Mouse (Mus musculus): Measurements from ENCODE around the gene Exoc3l2. TPM values are rescaled to one million over a fixed set of nuclear protein-coding genes. Genes with fewer than 3 reads are reported as not detected.

Exoc3l2 gene
- polyA plus RNA-seq, 1 experiment, result 5.1 TPM

DNA sequence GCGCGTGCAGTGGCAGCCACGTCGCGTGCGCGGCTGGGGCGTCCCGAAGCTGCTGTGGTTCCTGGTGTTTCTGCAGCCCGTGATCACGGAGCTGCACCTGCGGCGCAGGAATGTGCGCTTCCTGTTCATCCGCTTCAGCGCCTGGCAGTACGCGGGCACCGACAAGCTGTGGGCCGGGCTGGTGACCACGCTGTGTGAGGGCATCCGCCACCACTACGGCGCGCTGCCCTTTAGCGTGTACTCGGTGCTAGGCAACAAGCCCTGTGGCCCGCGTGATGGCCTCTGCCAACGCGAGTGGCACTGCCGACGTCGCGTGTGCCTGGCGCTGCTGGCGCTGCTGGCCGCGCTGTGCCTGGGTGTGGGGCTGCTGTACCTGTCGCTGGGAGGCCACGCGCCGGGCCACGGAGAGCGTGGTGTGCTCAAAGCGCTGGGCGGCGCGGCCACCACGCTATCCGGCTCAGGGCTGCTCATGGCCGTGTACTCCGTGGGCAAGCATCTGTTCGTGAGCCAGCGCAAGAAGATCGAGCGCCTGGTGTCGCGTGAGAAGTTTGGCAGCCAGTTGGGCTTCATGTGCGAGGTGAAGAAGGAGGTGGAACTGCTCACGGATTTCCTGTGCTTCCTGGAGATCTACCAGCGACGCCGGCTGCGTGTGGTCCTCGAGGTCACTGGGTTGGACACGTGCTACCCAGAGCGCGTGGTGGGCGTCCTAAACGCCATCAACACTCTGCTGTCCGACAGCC, 60.1 kb downstream of the Exoc3l2 start:
- no peak for DNase-seq (ENCODE audit: low read depth)

DNA sequence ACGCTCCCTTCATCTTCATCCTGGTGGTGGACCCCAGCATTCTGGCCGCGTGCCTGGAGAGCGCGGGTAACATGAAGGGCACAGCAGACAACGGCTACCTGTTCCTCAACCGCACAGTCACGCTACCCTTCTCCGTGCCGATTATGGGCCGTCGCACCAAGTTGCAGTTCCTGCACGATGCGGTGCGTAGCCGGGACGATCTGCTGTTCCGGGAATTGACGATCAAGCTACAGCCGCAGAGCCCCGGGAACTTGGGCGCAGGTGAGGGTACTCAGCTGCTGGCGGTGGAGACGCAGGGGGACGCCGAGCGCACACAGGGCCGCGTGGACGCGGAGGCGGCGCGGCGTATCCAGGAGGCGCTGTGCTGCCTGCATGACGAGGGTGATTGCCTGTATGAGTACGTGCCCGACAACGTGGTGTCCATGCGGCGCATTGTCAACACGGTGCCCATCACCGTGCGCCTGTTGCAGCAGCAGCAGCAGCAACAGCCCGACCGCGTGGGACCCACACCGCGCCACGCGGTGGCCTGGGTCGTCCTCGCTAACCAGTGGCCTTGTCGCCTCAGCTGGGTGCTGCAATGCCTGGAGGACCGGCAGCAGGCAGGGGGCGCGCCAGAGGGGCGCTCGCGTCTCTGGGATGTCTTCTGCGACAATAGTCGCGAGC, 60.8 kb downstream of the Exoc3l2 start:
- no peak for DNase-seq (ENCODE audit: low read depth)

DNA sequence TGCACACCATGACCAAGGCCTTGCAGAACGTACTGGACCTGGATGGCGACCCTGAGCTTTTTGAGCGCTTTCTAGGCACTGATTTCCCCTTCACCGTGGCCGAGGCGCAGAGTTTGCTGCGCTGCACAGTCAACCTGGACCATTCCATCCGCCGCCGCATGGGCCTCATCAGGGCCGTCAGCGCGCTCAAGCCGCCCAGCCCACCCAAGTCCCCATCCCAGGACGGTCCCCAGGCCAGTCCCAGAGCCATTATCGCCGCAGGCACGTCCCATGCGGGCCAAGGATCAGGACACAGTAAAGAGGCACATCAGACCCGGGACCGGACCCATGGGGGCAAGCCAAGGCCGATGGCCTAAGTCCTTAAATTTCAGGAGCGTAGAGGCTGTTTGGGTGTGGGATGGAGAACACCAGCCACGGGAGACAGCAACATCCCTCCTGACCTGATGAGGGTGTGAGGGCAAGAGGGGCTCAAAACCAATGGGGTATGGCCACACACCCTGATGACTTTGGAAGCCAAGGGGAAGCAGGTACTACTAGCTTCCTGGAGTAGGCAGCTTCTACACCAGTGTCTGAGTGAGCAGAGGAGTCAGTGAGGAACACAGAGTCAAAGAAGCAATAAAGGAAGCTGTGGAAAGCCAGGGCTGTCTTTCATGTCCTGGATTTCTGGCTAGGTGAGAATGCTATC, 61.4 kb downstream of the Exoc3l2 start:
- DNase-seq (ENCODE audit: low read depth), result no peak

DNA sequence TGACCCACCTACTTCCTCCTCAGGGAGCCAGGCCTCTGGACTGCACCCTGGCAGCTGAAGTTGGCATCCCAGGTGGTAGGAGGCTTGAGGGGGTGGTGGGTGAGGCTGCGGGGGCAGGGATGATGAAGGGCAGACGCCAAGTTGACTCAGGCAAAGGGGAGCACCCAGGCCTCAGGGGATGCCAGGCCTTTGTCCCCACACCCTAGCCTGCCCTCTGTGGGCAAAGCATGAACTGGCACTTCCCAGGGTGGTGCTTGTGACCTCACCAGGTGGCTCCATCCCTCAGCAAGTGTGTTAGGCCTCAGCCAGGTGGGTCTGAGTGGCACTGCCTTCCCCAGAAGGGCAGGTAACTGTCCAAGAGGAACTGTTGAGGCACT, 62.0 kb downstream of the Exoc3l2 start:
- DNase-seq (ENCODE audit: low read depth), result no peak

DNA sequence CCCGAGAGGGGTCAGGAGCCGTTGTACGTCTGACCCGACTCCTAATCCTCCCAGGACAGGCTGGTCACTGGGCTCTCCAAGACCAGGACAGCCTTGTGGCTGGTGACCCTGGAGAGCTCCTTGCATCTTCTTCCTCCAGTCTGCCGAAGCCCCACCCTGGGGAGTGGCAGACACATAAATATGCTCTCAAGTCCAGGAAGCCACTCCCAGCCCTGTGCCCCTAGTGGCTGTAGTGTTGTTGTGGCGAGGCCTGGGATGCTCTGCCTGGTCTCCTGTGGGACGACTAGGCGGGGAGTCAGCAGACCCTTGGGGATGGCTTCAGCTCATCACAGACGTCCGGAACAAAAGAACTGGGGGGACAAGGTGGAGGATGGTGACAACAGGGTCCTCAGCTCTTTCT, 67.9 kb downstream of the Exoc3l2 start:
- DNase-seq (ENCODE audit: low read depth), result no peak

DNA sequence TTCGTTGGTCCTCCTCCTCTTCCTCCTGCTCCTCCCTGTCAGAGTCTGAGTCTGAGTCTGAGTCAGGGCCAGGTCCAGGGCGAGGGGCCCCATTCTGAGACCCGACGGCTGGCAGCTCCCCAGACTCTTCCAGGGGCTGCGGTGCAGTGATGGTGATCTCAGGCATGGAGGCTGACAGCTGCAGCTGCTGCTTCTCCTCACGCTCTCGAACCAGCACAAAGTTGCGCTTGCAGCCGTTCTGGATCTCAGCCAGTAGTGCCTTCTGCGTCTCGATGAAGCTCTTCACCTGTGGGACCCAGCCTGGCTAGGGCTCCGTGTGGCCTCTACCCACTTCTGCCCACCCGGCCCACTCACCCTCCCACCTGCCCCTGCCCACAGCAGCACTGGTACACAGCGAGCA, 69.1 kb downstream of the Exoc3l2 start:
- DNase-seq (ENCODE audit: low read depth), result no peak

DNA sequence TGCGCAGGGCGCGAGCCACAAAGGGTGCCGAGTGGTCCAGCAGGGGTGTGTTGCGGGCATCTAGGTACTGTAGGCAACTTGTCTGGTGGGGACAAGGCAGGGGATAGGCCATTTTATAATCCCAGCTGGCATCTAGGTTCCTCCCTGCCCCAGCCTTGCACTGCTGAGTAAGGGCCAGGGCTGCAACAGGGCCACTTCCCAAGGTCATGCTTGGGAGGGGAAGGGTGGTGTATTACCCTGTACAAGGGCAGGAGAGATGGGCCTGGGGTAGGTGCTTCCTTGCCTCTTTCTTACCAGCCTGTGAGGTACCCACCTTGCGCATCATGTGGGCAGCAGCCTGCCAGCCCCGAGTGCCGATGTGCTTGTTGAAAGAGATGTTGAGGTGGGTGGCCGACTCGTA, 71.5 kb downstream of the Exoc3l2 start:
- DNase-seq (ENCODE audit: low read depth), result no peak

DNA sequence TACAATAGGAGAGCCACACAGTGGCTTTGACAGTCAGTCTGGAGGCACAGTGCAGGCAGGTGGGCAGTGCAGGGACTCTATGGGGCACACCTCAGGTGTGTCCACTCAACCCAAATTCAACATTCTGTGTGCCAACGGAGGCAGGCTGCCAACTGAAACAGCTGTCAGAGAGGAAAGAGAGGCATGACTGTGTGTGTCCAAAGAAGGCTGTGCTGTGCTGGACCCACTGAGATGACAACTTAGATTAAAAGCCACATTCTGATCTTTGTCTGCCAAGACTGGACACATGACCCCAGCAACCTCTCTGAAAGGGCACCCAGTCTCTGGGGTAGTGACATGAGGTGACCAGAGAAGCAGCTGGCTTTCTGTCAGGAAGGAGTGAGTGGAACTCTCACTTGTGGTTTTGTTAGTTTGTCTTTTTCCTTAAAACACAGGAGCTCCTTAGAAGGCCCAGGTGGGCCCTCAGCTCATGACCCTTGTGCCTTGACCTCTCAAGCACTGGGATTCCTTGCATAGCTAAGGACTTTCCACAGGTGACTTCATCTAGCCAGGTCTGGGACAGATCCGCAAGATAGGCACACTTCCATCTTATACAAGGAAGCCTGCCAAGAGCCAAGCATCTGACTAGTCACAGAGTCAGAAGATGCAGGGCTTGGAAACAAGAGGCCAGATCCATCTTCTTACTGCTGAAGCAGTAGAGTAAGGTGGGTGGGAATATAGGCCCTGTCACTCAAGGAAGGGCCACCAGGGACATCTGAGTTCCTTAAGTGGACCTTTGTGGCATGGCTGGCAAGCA, 77.8 kb downstream of the Exoc3l2 start:
- no peak for DNase-seq (ENCODE audit: low read depth)

DNA sequence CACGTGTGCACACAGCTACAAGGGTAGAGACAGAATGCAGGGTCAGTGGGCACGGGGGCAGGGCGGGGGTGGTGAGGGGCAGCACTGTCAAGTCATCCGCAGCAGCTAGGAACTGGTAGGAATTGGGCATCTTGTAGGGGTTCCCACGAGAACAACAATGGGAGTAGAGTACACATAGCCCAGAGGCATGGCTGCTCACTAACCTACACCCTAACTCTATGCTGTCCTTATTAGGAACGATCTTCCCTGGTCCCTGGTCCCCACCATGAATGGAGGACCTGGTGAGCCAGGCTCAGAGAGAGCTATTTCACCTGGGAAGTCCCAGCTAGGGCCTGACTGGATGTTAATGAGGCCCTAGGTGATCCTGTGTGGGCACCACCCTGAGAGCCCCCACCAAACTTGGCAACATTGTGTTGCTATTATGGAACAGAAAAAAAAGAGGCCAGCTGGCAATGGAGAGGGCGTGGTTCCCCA, 78.6 kb downstream of the Exoc3l2 start:
- DNase-seq (ENCODE audit: low read depth), result no peak

DNA sequence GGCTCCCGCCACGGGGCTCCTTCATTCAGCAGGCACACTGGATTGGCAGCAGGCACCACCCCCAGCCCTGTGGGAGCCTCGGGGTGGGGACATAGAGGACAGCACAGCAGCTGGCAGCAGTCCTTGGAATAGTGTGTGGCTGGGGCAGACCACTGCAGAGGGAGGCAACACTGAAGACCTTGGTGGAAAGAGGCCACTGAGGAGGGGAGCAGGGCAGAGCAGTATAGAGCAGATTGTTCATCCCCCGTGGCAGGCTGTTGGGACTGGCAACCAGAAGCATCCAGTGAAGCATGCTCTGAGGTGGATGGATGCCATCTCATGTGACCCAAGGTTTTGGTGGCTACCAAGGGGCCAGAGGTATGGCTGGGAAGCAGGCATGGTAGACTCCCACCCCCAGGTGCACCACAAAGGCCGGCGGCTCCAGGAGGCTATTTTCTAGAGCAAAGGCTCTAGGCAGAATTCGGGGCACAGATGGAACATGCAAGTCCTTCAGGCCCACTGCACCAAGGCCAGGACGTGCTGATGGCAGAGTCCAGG, 79.1 kb downstream of the Exoc3l2 start:
- no peak for DNase-seq (ENCODE audit: low read depth)

DNA sequence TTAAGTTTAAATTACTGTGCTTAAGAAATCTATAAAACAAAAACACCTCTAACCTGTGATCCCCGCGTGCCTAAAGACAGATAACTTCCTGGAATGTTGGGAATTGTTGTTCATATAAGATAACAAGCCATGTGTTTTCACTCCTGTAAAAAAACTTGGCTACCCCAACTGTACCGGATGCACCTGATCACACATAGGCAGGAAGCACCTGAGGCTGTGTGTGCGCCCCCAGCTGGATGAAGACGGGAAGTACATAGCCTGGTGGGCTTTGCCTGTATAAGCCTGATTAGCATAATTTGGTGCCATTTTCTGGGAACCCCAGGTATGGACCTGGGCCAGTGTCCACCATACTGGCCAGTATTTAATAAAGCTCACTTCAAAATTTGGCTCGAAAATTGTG, 80.5 kb downstream of the Exoc3l2 start:
- no peak for DNase-seq (ENCODE audit: low read depth)

DNA sequence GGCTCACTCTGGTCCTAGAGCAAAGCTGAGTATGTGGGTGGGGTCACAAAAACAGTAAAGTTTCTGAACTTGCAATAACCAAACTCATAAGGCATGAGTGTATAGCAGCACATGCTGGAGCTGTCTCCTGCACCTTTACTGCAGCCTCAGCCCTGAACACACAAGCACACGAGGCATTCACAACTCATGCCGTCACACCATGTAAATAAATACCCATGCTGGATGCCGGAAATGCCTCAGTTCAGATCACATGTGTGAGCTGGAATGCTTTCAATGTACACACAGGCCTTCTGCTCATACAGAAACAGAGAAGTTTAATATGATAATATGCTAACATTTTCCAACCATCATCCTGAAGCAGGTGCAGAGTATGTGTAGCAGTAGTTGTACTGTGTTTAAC, 82.9 kb downstream of the Exoc3l2 start:
- no peak for DNase-seq (ENCODE audit: low read depth)

Other genes with a start within 250 kb of the Exoc3l2 start
- gene Opa3, start 235.0 kb upstream of the Exoc3l2 start, polyA plus RNA-seq (2012; rRNA removed), result 30.2 and 38.1 TPM in 2 replicates
- gene Vasp, start 191.5 kb upstream of the Exoc3l2 start, polyA plus RNA-seq (2012; rRNA removed), result 61.0 and 82.5 TPM in 2 replicates
- gene Ppm1n, start 183.3 kb upstream of the Exoc3l2 start, polyA plus RNA-seq (2012; rRNA removed), result not detected in 2 replicates
- 30.6 and 59.5 TPM in 2 replicates for gene Rtn2, start 180.7 kb upstream of the Exoc3l2 start, polyA plus RNA-seq (2012; rRNA removed)
- 0.89 and 1.1 TPM in 2 replicates for gene Fosb, start 153.3 kb upstream of the Exoc3l2 start, polyA plus RNA-seq (2012; rRNA removed)
- 49.0 and 57.8 TPM in 2 replicates for gene Ercc1, start 118.6 kb upstream of the Exoc3l2 start, polyA plus RNA-seq (2012; rRNA removed)
- 4.5 and 5.3 TPM in 2 replicates for gene Cd3eap, start 103.8 kb upstream of the Exoc3l2 start, polyA plus RNA-seq (2012; rRNA removed)
- 13.3 and 14.8 TPM in 2 replicates for gene Ppp1r13l, start 103.6 kb upstream of the Exoc3l2 start, polyA plus RNA-seq (2012; rRNA removed)
- gene Ercc2, start 81.3 kb upstream of the Exoc3l2 start, polyA plus RNA-seq (2012; rRNA removed), result 32.0 and 47.0 TPM in 2 replicates
- 20.9 and 27.8 TPM in 2 replicates for gene Klc3, start 59.2 kb upstream of the Exoc3l2 start, polyA plus RNA-seq (2012; rRNA removed)
- 37.3 and 62.7 TPM in 2 replicates for gene Ckm, start 58.6 kb upstream of the Exoc3l2 start, polyA plus RNA-seq (2012; rRNA removed)
- 12.1 and 12.3 TPM in 2 replicates for gene Mark4, start 4.5 kb upstream of the Exoc3l2 start, polyA plus RNA-seq (2012; rRNA removed)
- gene Bloc1s3, start 45.0 kb downstream of the Exoc3l2 start, polyA plus RNA-seq (2012; rRNA removed), result 10.9 TPM in 2 replicates
- gene Trappc6a, start 45.1 kb downstream of the Exoc3l2 start, polyA plus RNA-seq (2012; rRNA removed), result 114 and 128 TPM in 2 replicates
- gene Nkpd1, start 54.5 kb downstream of the Exoc3l2 start, polyA plus RNA-seq (2012; rRNA removed), result 0.35 and 0.56 TPM in 2 replicates
- 104 and 109 TPM in 2 replicates for gene Ppp1r37, start 99.7 kb downstream of the Exoc3l2 start, polyA plus RNA-seq (2012; rRNA removed)
- 2.0 and 2.7 TPM in 2 replicates for gene Zfp296, start 114.0 kb downstream of the Exoc3l2 start, polyA plus RNA-seq (2012; rRNA removed)
- 70.7 and 100 TPM in 2 replicates for gene Gemin7, start 114.3 kb downstream of the Exoc3l2 start, polyA plus RNA-seq (2012; rRNA removed)
- 56.3 and 60.1 TPM in 2 replicates for gene Clasrp, start 141.2 kb downstream of the Exoc3l2 start, polyA plus RNA-seq (2012; rRNA removed)
- gene Relb, start 166.1 kb downstream of the Exoc3l2 start, polyA plus RNA-seq (2012; rRNA removed), result 21.9 and 23.9 TPM in 2 replicates
- gene Clptm1, start 201.7 kb downstream of the Exoc3l2 start, polyA plus RNA-seq (2012; rRNA removed), result 152 and 174 TPM in 2 replicates
- 2.1 and 4.1 TPM in 2 replicates for gene Apoc2, start 214.6 kb downstream of the Exoc3l2 start, polyA plus RNA-seq (2012; rRNA removed)
- gene Gm44805, start 218.1 kb downstream of the Exoc3l2 start, polyA plus RNA-seq (2012; rRNA removed), result not detected in 2 replicates
- 8.7 and 13.2 TPM in 2 replicates for gene Apoc4, start 218.1 kb downstream of the Exoc3l2 start, polyA plus RNA-seq (2012; rRNA removed)
- gene Apoc1, start 229.3 kb downstream of the Exoc3l2 start, polyA plus RNA-seq (2012; rRNA removed), result 90.2 and 97.7 TPM in 2 replicates
- gene Apoe, start 235.9 kb downstream of the Exoc3l2 start, polyA plus RNA-seq (2012; rRNA removed), result 3,227 and 3,747 TPM in 2 replicates